Mouse (Mus musculus): ENCODE measurements around the gene Jade1. TPM values are rescaled to one million over a fixed set of nuclear protein-coding genes. Genes with fewer than 3 reads are reported as not detected.
A peak's percentile ranks its signal among the peaks of the same experiment; 100 is the strongest.

Gene Jade1
- polyA plus RNA-seq, 1 experiment from 2014 or later: 13.7 TPM

- no peaks in the 10 kb centered on the region for H3K4me1 ChIP-seq (ENCODE audit: control insufficient read depth, insufficient read depth, low read length)
- DNase-seq (ENCODE audit: low spot score) (peak; percentile 7), ATAC-seq (ENCODE audit: insufficient number of reproducible peaks, low FRiP score, low TSS enrichment, low read depth) (no peak)
- no peak overlapping the region for H3K9ac ChIP-seq (ENCODE audit: low read length)
- peaks cover 7% of the 10 kb centered on the region; the same call in 1 of the 2 replicates for H3K36me3 ChIP-seq (ENCODE audit: control insufficient read depth, insufficient read depth, low read length)
- H3K27ac ChIP-seq (replicated peaks; ENCODE audit: low read depth, low read length): no peak overlapping the region
- no peaks in the 10 kb centered on the region for H3K9me3 ChIP-seq (ENCODE audit: control insufficient read depth, low read length)
- 90% methylated on average over 5 of the region's 5 CpGs for WGBS
- H3K27me3 ChIP-seq (ENCODE audit: control insufficient read depth, insufficient read depth, low read length): no peaks in the 10 kb centered on the region
- H3K4me3 ChIP-seq (ENCODE audit: low read depth, low read length): no peak overlapping the region
- H3K4me2 ChIP-seq (ENCODE audit: low read depth, severe bottlenecking): no peak overlapping the region
Observed at GRCm38 (mm10) chr3:41609071-41609470, 53.5 kb downstream of the Jade1 start.

- Histone ChIP-seq H3K27ac (replicated peaks; ENCODE audit: low read depth, low read length) (no peak overlapping the region), H3K4me3 (ENCODE audit: low read depth, low read length) (no peak overlapping the region), H3K9ac (ENCODE audit: low read length) (no peak overlapping the region), H3K9me3 (ENCODE audit: control insufficient read depth, low read length) (no peaks in the 10 kb centered on the region), H3K27me3 (ENCODE audit: control insufficient read depth, insufficient read depth, low read length) (no peaks in the 10 kb centered on the region), H3K36me3 (ENCODE audit: control insufficient read depth, insufficient read depth, low read length) (peaks cover 5% of the 10 kb centered on the region; the same call in 1 of the 2 replicates), H3K4me2 (ENCODE audit: low read depth, severe bottlenecking) (no peak overlapping the region), H3K4me1 (ENCODE audit: control insufficient read depth, insufficient read depth, low read length) (no peaks in the 10 kb centered on the region)
- 94% methylated on average over 3 of the region's 3 CpGs for WGBS
- DNase-seq (ENCODE audit: low spot score): no peak
- ATAC-seq (ENCODE audit: insufficient number of reproducible peaks, low FRiP score, low TSS enrichment, low read depth): no peak
Observed at GRCm38 (mm10) chr3:41612211-41612610, 56.7 kb downstream of the Jade1 start.

GRCm38 (mm10) chr3:41613706-41614105 lies 58.2 kb downstream of the Jade1 start:
- H3K36me3 ChIP-seq (ENCODE audit: control insufficient read depth, insufficient read depth, low read length): peaks cover 5% of the 10 kb centered on the region; the same call in 1 of the 2 replicates
- H3K9me3 ChIP-seq (ENCODE audit: control insufficient read depth, low read length): no peaks in the 10 kb centered on the region
- no peak overlapping the region for H3K27ac ChIP-seq (replicated peaks; ENCODE audit: low read depth, low read length)
- H3K4me3 ChIP-seq (ENCODE audit: low read depth, low read length): no peak overlapping the region
- no peak overlapping the region for H3K4me2 ChIP-seq (ENCODE audit: low read depth, severe bottlenecking)
- no peak overlapping the region for H3K9ac ChIP-seq (ENCODE audit: low read length)
- H3K4me1 ChIP-seq (ENCODE audit: control insufficient read depth, insufficient read depth, low read length): no peaks in the 10 kb centered on the region
- WGBS: 93% methylated on average over 9 of the region's 9 CpGs
- DNase-seq (ENCODE audit: low spot score) (no peak), ATAC-seq (ENCODE audit: insufficient number of reproducible peaks, low FRiP score, low TSS enrichment, low read depth) (no peak)
- H3K27me3 ChIP-seq (ENCODE audit: control insufficient read depth, insufficient read depth, low read length): no peaks in the 10 kb centered on the region

GRCm38 (mm10) chr3:41614230-41614985 lies 58.9 kb downstream of the Jade1 start:
- no peak for ATAC-seq (ENCODE audit: insufficient number of reproducible peaks, low FRiP score, low TSS enrichment, low read depth)
- H3K27me3 ChIP-seq (ENCODE audit: control insufficient read depth, insufficient read depth, low read length): no peaks in the 10 kb centered on the region
- no peak for DNase-seq (ENCODE audit: low spot score)
- H3K4me2 ChIP-seq (ENCODE audit: low read depth, severe bottlenecking): no peak overlapping the region
- no peak overlapping the region for H3K4me3 ChIP-seq (ENCODE audit: low read depth, low read length)
- no peaks in the 10 kb centered on the region for H3K4me1 ChIP-seq (ENCODE audit: control insufficient read depth, insufficient read depth, low read length)
- peaks cover 5% of the 10 kb centered on the region; the same call in 1 of the 2 replicates for H3K36me3 ChIP-seq (ENCODE audit: control insufficient read depth, insufficient read depth, low read length)
- WGBS: 90% methylated on average over 5 of the region's 5 CpGs
- no peak overlapping the region for H3K9ac ChIP-seq (ENCODE audit: low read length)
- no peak overlapping the region for H3K27ac ChIP-seq (replicated peaks; ENCODE audit: low read depth, low read length)
- no peaks in the 10 kb centered on the region for H3K9me3 ChIP-seq (ENCODE audit: control insufficient read depth, low read length)

- Histone ChIP-seq H3K9me3 (ENCODE audit: control insufficient read depth, low read length) (no peaks in the 10 kb centered on the region), H3K4me2 (ENCODE audit: low read depth, severe bottlenecking) (no peak overlapping the region), H3K4me3 (ENCODE audit: low read depth, low read length) (no peak overlapping the region), H3K27ac (replicated peaks; ENCODE audit: low read depth, low read length) (no peak overlapping the region), H3K4me1 (ENCODE audit: control insufficient read depth, insufficient read depth, low read length) (no peaks in the 10 kb centered on the region), H3K9ac (ENCODE audit: low read length) (no peak overlapping the region), H3K27me3 (ENCODE audit: control insufficient read depth, insufficient read depth, low read length) (no peaks in the 10 kb centered on the region), H3K36me3 (ENCODE audit: control insufficient read depth, insufficient read depth, low read length) (0 out of 2 replicates have a peak, but pooled peaks cover 3% of the 10 kb centered on the region)
- ATAC-seq (ENCODE audit: insufficient number of reproducible peaks, low FRiP score, low TSS enrichment, low read depth) (no peak), DNase-seq (ENCODE audit: low spot score) (no peak)
- 79% methylated on average over 3 of the region's 3 CpGs for WGBS
Observed at GRCm38 (mm10) chr3:41618036-41618435, 62.5 kb downstream of the Jade1 start.

- WGBS: 90% methylated on average over 3 of the region's 3 CpGs
- 0 out of 2 replicates have a peak, but pooled peaks cover 2% of the 10 kb centered on the region for H3K36me3 ChIP-seq (ENCODE audit: control insufficient read depth, insufficient read depth, low read length)
Observed at GRCm38 (mm10) chr3:41618488-41618887, 63.0 kb downstream of the Jade1 start.

GRCm38 (mm10) chr3:41620971-41621370 lies 65.4 kb downstream of the Jade1 start:
- WGBS: 90% methylated on average over 7 of the region's 7 CpGs

More at GRCm38 (mm10) chr3:41618488-41618887, 63.0 kb downstream of the Jade1 start:
- Histone ChIP-seq H3K4me2 (ENCODE audit: low read depth, severe bottlenecking) (no peak overlapping the region), H3K4me3 (ENCODE audit: low read depth, low read length) (no peak overlapping the region), H3K27me3 (ENCODE audit: control insufficient read depth, insufficient read depth, low read length) (no peaks in the 10 kb centered on the region), H3K4me1 (ENCODE audit: control insufficient read depth, insufficient read depth, low read length) (no peaks in the 10 kb centered on the region), H3K27ac (replicated peaks; ENCODE audit: low read depth, low read length) (no peak overlapping the region), H3K9ac (ENCODE audit: low read length) (no peak overlapping the region), H3K9me3 (ENCODE audit: control insufficient read depth, low read length) (no peaks in the 10 kb centered on the region)
- no peak for DNase-seq (ENCODE audit: low spot score)
- ATAC-seq (ENCODE audit: insufficient number of reproducible peaks, low FRiP score, low TSS enrichment, low read depth): no peak

GRCm38 (mm10) chr3:41655642-41656041 lies 100.1 kb downstream of the Jade1 start:
- WGBS: 89% methylated on average over 1 of the region's 1 CpGs
- H3K27ac ChIP-seq (replicated peaks; ENCODE audit: low read depth, low read length): no peak overlapping the region
- no peak overlapping the region for H3K4me2 ChIP-seq (ENCODE audit: low read depth, severe bottlenecking)
- DNase-seq (ENCODE audit: low spot score) (no peak), ATAC-seq (ENCODE audit: insufficient number of reproducible peaks, low FRiP score, low TSS enrichment, low read depth) (no peak)
- H3K9ac ChIP-seq (ENCODE audit: low read length): no peak overlapping the region
- H3K36me3 ChIP-seq (ENCODE audit: control insufficient read depth, insufficient read depth, low read length): no peaks in the 10 kb centered on the region; the same call in 1 of the 2 replicates
- H3K9me3 ChIP-seq (ENCODE audit: control insufficient read depth, low read length): no peaks in the 10 kb centered on the region
- H3K4me1 ChIP-seq (ENCODE audit: control insufficient read depth, insufficient read depth, low read length): no peaks in the 10 kb centered on the region
- H3K27me3 ChIP-seq (ENCODE audit: control insufficient read depth, insufficient read depth, low read length): no peaks in the 10 kb centered on the region
- H3K4me3 ChIP-seq (ENCODE audit: low read depth, low read length): no peak overlapping the region

More at GRCm38 (mm10) chr3:41620971-41621370, 65.4 kb downstream of the Jade1 start:
- H3K27ac ChIP-seq (replicated peaks; ENCODE audit: low read depth, low read length): no peak overlapping the region
- no peak overlapping the region for H3K9ac ChIP-seq (ENCODE audit: low read length)
- H3K4me3 ChIP-seq (ENCODE audit: low read depth, low read length): no peak overlapping the region
- ATAC-seq (ENCODE audit: insufficient number of reproducible peaks, low FRiP score, low TSS enrichment, low read depth) (no peak), DNase-seq (ENCODE audit: low spot score) (no peak)
- H3K4me2 ChIP-seq (ENCODE audit: low read depth, severe bottlenecking): no peak overlapping the region
- no peaks in the 10 kb centered on the region for H3K27me3 ChIP-seq (ENCODE audit: control insufficient read depth, insufficient read depth, low read length)
- H3K9me3 ChIP-seq (ENCODE audit: control insufficient read depth, low read length): no peaks in the 10 kb centered on the region
- no peaks in the 10 kb centered on the region for H3K36me3 ChIP-seq (ENCODE audit: control insufficient read depth, insufficient read depth, low read length)
- no peaks in the 10 kb centered on the region for H3K4me1 ChIP-seq (ENCODE audit: control insufficient read depth, insufficient read depth, low read length)

All from limb, embryonic 11.5 days (tissue).